Mouse (Mus musculus) intestine, embryonic 14.5 days (tissue): ENCODE measurements at regions not wholly inside any gene's neighbourhood (a gene's known extent, or its start where the extent isn't known, plus 50 kb on each side); places are given as distances from the start of the nearest gene placed in this dataset.

ENCODE experiments used
- ATAC-seq: fragments of 200-750 bp; cut with Nextera tagmentation; replicated peaks from 2 replicates; pipeline ENCODE4 v1.8.0; 2017; ENCODE audit warnings: low read depth, moderate number of reproducible peaks, moderate TSS enrichment, moderate library complexity; ENCODE audit not compliant: low FRiP score, low TSS enrichment
- DNase-seq: peaks from one replicate; pipeline ENCODE4 v3.0.0-alpha.2; 2018; ENCODE audit warnings: low spot score
- H3K27ac ChIP-seq: fragments of 300-500 bp; sonication (generic); 2 replicates; pipeline ENCODE4 v1.5.1; 2014; ENCODE audit warnings: low read depth, mild to moderate bottlenecking, control low read depth
- H3K27me3 ChIP-seq: fragments of 300-500 bp; sonication (generic); replicated peaks from 2 replicates; pipeline ENCODE4 v1.6.1; 2014; ENCODE audit warnings: low read length, control low read depth; ENCODE audit not compliant: control insufficient read depth, insufficient read depth
- H3K36me3 ChIP-seq: fragments of 300-500 bp; sonication (generic); 2 replicates; pipeline ENCODE4 v1.6.1; 2014; ENCODE audit warnings: low read length, control low read depth; ENCODE audit not compliant: control insufficient read depth, insufficient read depth
- H3K4me1 ChIP-seq: fragments of 300-500 bp; sonication (generic); replicated peaks from 2 replicates; pipeline ENCODE4 v1.6.1; 2014; ENCODE audit warnings: low read length, control low read depth, mixed read lengths; ENCODE audit not compliant: control insufficient read depth, insufficient read depth
- H3K4me2 ChIP-seq: fragments of 300-500 bp; sonication (generic); 2 replicates; pipeline ENCODE4 v1.6.1; 2014; ENCODE audit warnings: low read length
- H3K4me3 ChIP-seq: fragments of 300-500 bp; sonication (generic); 2 replicates; pipeline ENCODE4 v1.5.1; 2014; ENCODE audit warnings: low read depth, low read length, control low read depth, mixed read lengths
- H3K9ac ChIP-seq: fragments of 300-500 bp; sonication (generic); 2 replicates; pipeline ENCODE4 v1.6.1; 2014; ENCODE audit warnings: mild to moderate bottlenecking, low read length
- H3K9me3 ChIP-seq: fragments of 300-500 bp; sonication (generic); 2 replicates; pipeline ENCODE4 v1.6.1; 2016; ENCODE audit warnings: low read length, control low read depth; ENCODE audit not compliant: control insufficient read depth
- WGBS: fragments of 180-500 bp; shearing (Covaris S2); extraction: QIAGEN DNeasy Blood & Tissue Kit; methylation state at CpG from one replicate; pipeline ENCODE4 v1.1.7; 2014; 5-methylcytosine and 5-hydroxymethylcytosine counted together

GRCm38 (mm10) chr14:76761274-76761673 lies 204.6 kb upstream of the Serp2 start:
- Histone ChIP-seq H3K9ac (no peak overlapping the region), H3K36me3 (no peaks in the 10 kb centered on the region), H3K27me3 (no peaks in the 10 kb centered on the region), H3K27ac (no peak overlapping the region), H3K4me3 (no peak overlapping the region), H3K4me2 (no peak overlapping the region), H3K4me1 (peaks cover 25% of the 10 kb centered on the region), H3K9me3 (no peaks in the 10 kb centered on the region)
- 81% methylated on average over 4 of the region's 4 CpGs for WGBS
- no peak for ATAC-seq
- no peak for DNase-seq

- ATAC-seq, result no peak
- 75% methylated on average over 13 of the region's 13 CpGs for WGBS
- no peak overlapping the region for H3K4me2 ChIP-seq
- H3K4me3 ChIP-seq, result no peak overlapping the region
- DNase-seq, result no peak
- no peak overlapping the region for H3K27ac ChIP-seq
- no peaks in the 10 kb centered on the region for H3K36me3 ChIP-seq
- H3K9me3 ChIP-seq, result no peaks in the 10 kb centered on the region
- peaks cover 24% of the 10 kb centered on the region for H3K4me1 ChIP-seq
- no peaks in the 10 kb centered on the region for H3K27me3 ChIP-seq
- no peak overlapping the region for H3K9ac ChIP-seq
Observed at GRCm38 (mm10) chr14:76760509-76761023, 203.9 kb upstream of the Serp2 start.

GRCm38 (mm10) chr14:76759377-76759776 lies 202.7 kb upstream of the Serp2 start:
- H3K4me2 ChIP-seq, result no peak overlapping the region
- H3K9ac ChIP-seq, result no peak overlapping the region
- ATAC-seq (no peak), DNase-seq (no peak)
- no peaks in the 10 kb centered on the region for H3K9me3 ChIP-seq
- peaks cover 12% of the 10 kb centered on the region for H3K4me1 ChIP-seq
- no peak overlapping the region for H3K27ac ChIP-seq
- no peaks in the 10 kb centered on the region for H3K36me3 ChIP-seq
- H3K27me3 ChIP-seq, result no peaks in the 10 kb centered on the region
- WGBS, result 84% methylated on average over 4 of the region's 4 CpGs
- H3K4me3 ChIP-seq, result no peak overlapping the region

GRCm38 (mm10) chr14:76758589-76758988 lies 201.9 kb upstream of the Serp2 start:
- no peak for DNase-seq
- H3K27ac ChIP-seq, result no peak overlapping the region
- H3K4me3 ChIP-seq, result no peak overlapping the region
- no peak overlapping the region for H3K9ac ChIP-seq
- WGBS, result 85% methylated on average over 1 of the region's 1 CpGs
- H3K36me3 ChIP-seq, result no peaks in the 10 kb centered on the region
- ATAC-seq, result no peak
- peaks cover 6% of the 10 kb centered on the region; the same call in 1 of the 2 replicates for H3K4me1 ChIP-seq
- H3K4me2 ChIP-seq, result no peak overlapping the region
- H3K27me3 ChIP-seq, result no peaks in the 10 kb centered on the region
- no peaks in the 10 kb centered on the region for H3K9me3 ChIP-seq

GRCm38 (mm10) chr14:76755591-76756376 lies 199.1 kb upstream of the Serp2 start:
- Histone ChIP-seq H3K27ac (no peak overlapping the region), H3K4me2 (no peak overlapping the region), H3K9me3 (no peaks in the 10 kb centered on the region), H3K36me3 (no peaks in the 10 kb centered on the region), H3K27me3 (no peaks in the 10 kb centered on the region), H3K4me3 (no peak overlapping the region), H3K4me1 (no peaks in the 10 kb centered on the region), H3K9ac (no peak overlapping the region)
- no peak for DNase-seq
- ATAC-seq, result no peak
- 75% methylated on average over 9 of the region's 9 CpGs for WGBS

GRCm38 (mm10) chr14:76753734-76754133 lies 197.0 kb upstream of the Serp2 start:
- DNase-seq (no peak), ATAC-seq (no peak)
- no peaks in the 10 kb centered on the region for H3K27me3 ChIP-seq
- no peak overlapping the region for H3K27ac ChIP-seq
- no peaks in the 10 kb centered on the region for H3K36me3 ChIP-seq
- no peak overlapping the region for H3K4me3 ChIP-seq
- no peaks in the 10 kb centered on the region for H3K9me3 ChIP-seq
- H3K4me1 ChIP-seq, result no peaks in the 10 kb centered on the region
- WGBS, result 92% methylated on average over 5 of the region's 5 CpGs
- no peak overlapping the region for H3K9ac ChIP-seq
- no peak overlapping the region for H3K4me2 ChIP-seq

- no peak for DNase-seq
- no peaks in the 10 kb centered on the region for H3K9me3 ChIP-seq
- 90% methylated on average over 7 of the region's 7 CpGs for WGBS
- H3K27ac ChIP-seq, result no peak overlapping the region
- ATAC-seq, result no peak
- H3K4me2 ChIP-seq, result no peak overlapping the region
- H3K9ac ChIP-seq, result no peak overlapping the region
- H3K36me3 ChIP-seq, result no peaks in the 10 kb centered on the region
- H3K4me3 ChIP-seq, result no peak overlapping the region
- H3K27me3 ChIP-seq, result no peaks in the 10 kb centered on the region
- H3K4me1 ChIP-seq, result 0 out of 2 replicates have a peak, but pooled peaks cover 6% of the 10 kb centered on the region
Observed at GRCm38 (mm10) chr14:76749178-76749577, 192.5 kb upstream of the Serp2 start.

- WGBS, result 91% methylated on average over 2 of the region's 2 CpGs
- Histone ChIP-seq H3K27ac (no peak overlapping the region), H3K9me3 (no peaks in the 10 kb centered on the region), H3K36me3 (no peaks in the 10 kb centered on the region), H3K9ac (no peak overlapping the region), H3K4me2 (no peak overlapping the region), H3K27me3 (no peaks in the 10 kb centered on the region), H3K4me1 (0 out of 2 replicates have a peak, but pooled peaks cover 6% of the 10 kb centered on the region), H3K4me3 (no peak overlapping the region)
- no peak for DNase-seq
- ATAC-seq, result no peak
Observed at GRCm38 (mm10) chr14:76748711-76749110, 192.0 kb upstream of the Serp2 start.

GRCm38 (mm10) chr14:76747814-76748213 lies 191.1 kb upstream of the Serp2 start:
- no peak for DNase-seq
- Histone ChIP-seq H3K4me3 (no peak overlapping the region), H3K27ac (no peak overlapping the region), H3K9ac (no peak overlapping the region), H3K4me1 (0 out of 2 replicates have a peak, but pooled peaks cover 6% of the 10 kb centered on the region), H3K36me3 (no peaks in the 10 kb centered on the region), H3K4me2 (no peak overlapping the region), H3K9me3 (no peaks in the 10 kb centered on the region), H3K27me3 (no peaks in the 10 kb centered on the region)
- 0 out of 2 replicates have a peak, but pooled peaks have one; percentile 40 for ATAC-seq
- WGBS, result 94% methylated on average over 5 of the region's 5 CpGs
